Mouse (Mus musculus): Measurements from ENCODE around the gene Hoxa7.

Gene Hoxa7

GRCm38 (mm10) chr6:52226569-52227257 is 5.1 kb upstream of the Hoxa7 start:
- DNase-seq (ENCODE audit: low spot score in 2 of 2) = no peak

GRCm38 (mm10) chr6:52225612-52226568 is 4.2 kb upstream of the Hoxa7 start:
- no peak for DNase-seq (ENCODE audit: low spot score in 2 of 2)

- DNase-seq (ENCODE audit: low spot score in 2 of 2) = no peak
These were observed 3.4 kb upstream of the Hoxa7 start for GRCm38 (mm10) chr6:52224895-52225611.

- DNase-seq (ENCODE audit: low spot score in 2 of 2) = no peak
These were observed 2.5 kb upstream of the Hoxa7 start for GRCm38 (mm10) chr6:52223939-52224760.

- DNase-seq (ENCODE audit: low spot score in 2 of 2) = no peak
These were observed 1.1 kb upstream of the Hoxa7 start for GRCm38 (mm10) chr6:52222729-52223128.

GRCm38 (mm10) chr6:52221993-52222685 is 485 bp upstream of the Hoxa7 start:
- no peak for DNase-seq (ENCODE audit: low spot score in 2 of 2)

GRCm38 (mm10) chr6:52220865-52221310 is 766 bp downstream of the Hoxa7 start:
- DNase-seq (ENCODE audit: low spot score in 2 of 2) = no peak

GRCm38 (mm10) chr6:52220003-52220864 is 1.4 kb downstream of the Hoxa7 start:
- DNase-seq (ENCODE audit: low spot score in 2 of 2) = no peak

GRCm38 (mm10) chr6:52219234-52219942 is 2.3 kb downstream of the Hoxa7 start:
- no peak for DNase-seq (ENCODE audit: low spot score in 2 of 2)

GRCm38 (mm10) chr6:52218643-52219215 is 2.9 kb downstream of the Hoxa7 start:
- DNase-seq (ENCODE audit: low spot score in 2 of 2) = peak in 1 of 2 experiments; percentile 49

- peak in 1 of 2 experiments; percentile 53 for DNase-seq (ENCODE audit: low spot score in 2 of 2)
These were observed 3.6 kb downstream of the Hoxa7 start for GRCm38 (mm10) chr6:52217895-52218642.

- DNase-seq (ENCODE audit: low spot score in 2 of 2) = peak in 1 of 2 experiments; percentile 75
These were observed 4.2 kb downstream of the Hoxa7 start for GRCm38 (mm10) chr6:52217459-52217768.

- peak in 1 of 2 experiments; percentile 63 for DNase-seq (ENCODE audit: low spot score in 2 of 2)
These were observed 4.8 kb downstream of the Hoxa7 start for GRCm38 (mm10) chr6:52216691-52217458.

GRCm38 (mm10) chr6:52215771-52216535 is 5.7 kb downstream of the Hoxa7 start:
- peak in 1 of 2 experiments; percentile 57 for DNase-seq (ENCODE audit: low spot score in 2 of 2)

GRCm38 (mm10) chr6:52215070-52215469 is 6.6 kb downstream of the Hoxa7 start:
- peak in 1 of 2 experiments; percentile 55 for DNase-seq (ENCODE audit: low spot score in 2 of 2)

- no peak for DNase-seq (ENCODE audit: low spot score in 2 of 2)
These were observed 7.4 kb downstream of the Hoxa7 start for GRCm38 (mm10) chr6:52214271-52214670.

Measured in spleen, postnatal 4 days (tissue).